Mouse (Mus musculus) splenic B cell, adult 2 months (primary cell): ENCODE results near the gene Eif2ak4.
A peak's percentile ranks its signal among the peaks of the same experiment; 100 is the strongest.

Source experiments
- DNase-seq: peaks from one replicate; pipeline ENCODE4 v3.0.0-alpha.2; 2011; ENCODE audit warnings: low read depth, low spot score
- H3K27me3 ChIP-seq: 2 replicates; pipeline ENCODE4 v1.6.1; 2012; ENCODE audit warnings: mild to moderate bottlenecking, low read length, moderate library complexity, mixed read lengths; ENCODE audit not compliant: control insufficient read depth, poor library complexity, insufficient read depth, severe bottlenecking
- H3K36me3 ChIP-seq: 2 replicates; pipeline ENCODE4 v1.6.1; 2012; ENCODE audit warnings: mild to moderate bottlenecking, low read length, moderate library complexity, mixed read lengths; ENCODE audit not compliant: control insufficient read depth, poor library complexity, insufficient read depth, severe bottlenecking

Gene Eif2ak4

DNA sequence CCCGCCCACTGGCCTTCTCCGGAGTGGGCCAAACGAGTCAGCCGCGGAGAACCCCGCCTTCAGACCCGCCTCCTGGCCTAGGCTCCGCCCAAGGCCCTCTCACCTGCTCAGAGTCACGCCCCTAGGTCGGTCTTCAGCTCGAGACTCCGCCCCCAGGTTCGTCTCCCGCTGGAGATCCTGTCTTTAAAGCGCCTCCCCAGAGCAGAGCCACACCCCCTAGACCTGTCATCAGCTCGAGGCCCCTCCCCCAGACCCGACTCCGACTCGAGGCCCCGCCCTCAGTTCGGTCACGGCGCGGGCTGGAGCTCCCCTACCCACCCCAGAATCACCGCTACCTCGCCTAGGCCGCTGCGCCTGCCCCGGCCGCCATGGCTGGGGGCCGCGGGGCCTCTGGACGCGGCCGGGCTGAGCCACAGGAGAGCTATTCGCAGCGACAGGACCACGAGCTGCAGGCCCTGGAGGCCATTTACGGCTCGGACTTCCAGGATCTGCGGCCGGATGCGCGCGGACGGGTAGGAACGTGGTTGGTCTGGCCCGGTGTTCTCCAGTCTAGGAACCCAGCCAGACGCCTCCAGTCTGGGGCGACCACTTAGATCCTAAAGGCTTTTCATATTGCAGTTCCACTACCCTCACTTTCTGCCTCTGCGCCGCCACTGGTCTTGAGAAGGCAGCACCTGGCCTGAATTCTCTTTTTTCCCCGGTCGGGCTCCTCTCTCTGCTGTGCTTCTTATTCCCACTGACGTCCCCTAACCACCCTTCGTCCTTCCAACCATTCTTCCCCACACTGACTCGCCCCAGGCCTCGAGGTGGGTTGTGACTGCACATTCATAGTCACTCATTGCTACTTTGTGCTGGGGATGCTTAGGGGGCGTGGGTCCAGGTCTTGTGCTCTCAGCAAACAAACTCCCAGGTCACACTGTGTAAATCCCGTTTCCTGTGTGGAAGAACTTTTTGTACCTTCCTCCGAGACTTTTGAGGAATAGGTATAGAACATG, at the start of gene Eif2ak4:
TSS of gene Eif2ak4 (plus strand) at position 278 of the 995 bp plus-strand sequence.
- H3K36me3 ChIP-seq = no peaks in the 10 kb centered on the region
- H3K27me3 ChIP-seq = no peaks in the 10 kb centered on the region
- DNase-seq = peak; percentile 100

DNA sequence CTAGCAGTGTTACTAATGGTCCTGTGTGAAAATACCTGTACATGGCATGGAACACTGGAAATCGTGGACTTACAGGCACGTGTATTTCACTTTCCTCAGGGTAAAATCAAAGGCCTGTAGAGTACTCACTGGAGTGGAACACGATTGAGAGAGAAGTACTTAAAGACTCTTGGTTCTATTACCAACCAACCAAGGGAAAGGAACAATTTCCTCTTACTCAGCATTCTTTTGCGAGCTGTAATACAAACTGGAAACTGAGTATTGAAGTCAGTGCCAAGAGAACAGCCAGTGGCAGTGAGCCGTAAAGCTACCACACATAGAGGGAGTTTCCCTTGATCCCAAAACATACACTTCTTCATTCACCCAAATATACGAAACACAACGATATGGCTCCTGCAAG, 47.1 kb upstream of the Eif2ak4 start:
- H3K36me3 ChIP-seq = no peaks in the 10 kb centered on the region
- H3K27me3 ChIP-seq = no peaks in the 10 kb centered on the region
- DNase-seq = no peak

DNA sequence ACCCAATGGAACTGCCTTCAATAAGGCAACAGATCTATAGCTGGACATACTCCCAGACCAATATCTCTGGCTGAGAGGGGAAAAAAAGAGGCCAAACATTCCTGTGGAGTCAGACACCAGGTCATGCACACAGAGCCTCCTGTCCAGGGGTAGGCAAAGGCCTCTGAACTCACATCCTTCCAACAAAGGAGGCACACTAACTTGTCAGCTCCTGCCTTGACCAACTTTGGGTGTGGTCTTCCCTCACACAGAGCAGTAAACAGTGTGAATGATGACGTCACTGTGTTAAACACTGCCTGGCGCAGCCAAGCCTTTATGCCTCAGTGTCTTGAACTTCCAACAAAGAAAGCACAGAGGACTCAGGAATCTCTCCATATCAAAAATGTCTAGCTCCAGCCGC, 44.5 kb upstream of the Eif2ak4 start:
- DNase-seq = no peak
- Histone ChIP-seq H3K36me3 (no peaks in the 10 kb centered on the region), H3K27me3 (no peaks in the 10 kb centered on the region)

DNA sequence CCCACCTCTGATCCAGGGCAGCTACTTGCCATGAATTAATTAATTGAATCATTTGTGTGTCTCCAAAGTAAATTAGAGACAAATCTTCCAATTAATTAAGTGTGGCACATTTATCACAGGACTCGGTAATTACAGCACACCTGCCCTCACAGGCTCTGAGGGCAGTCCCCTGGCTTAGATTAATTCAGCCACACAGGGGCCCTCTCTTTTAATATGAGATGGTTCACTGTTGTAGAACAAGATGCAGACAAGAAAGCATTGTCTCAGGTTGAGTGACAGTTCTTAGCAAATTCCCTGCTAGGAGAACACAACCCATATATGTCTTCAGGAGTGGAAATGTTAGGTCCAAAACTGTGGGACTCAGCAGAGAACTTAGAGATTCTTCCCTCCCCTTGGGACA, 42.9 kb upstream of the Eif2ak4 start:
- DNase-seq = no peak
- Histone ChIP-seq H3K36me3 (no peaks in the 10 kb centered on the region), H3K27me3 (no peaks in the 10 kb centered on the region)

DNA sequence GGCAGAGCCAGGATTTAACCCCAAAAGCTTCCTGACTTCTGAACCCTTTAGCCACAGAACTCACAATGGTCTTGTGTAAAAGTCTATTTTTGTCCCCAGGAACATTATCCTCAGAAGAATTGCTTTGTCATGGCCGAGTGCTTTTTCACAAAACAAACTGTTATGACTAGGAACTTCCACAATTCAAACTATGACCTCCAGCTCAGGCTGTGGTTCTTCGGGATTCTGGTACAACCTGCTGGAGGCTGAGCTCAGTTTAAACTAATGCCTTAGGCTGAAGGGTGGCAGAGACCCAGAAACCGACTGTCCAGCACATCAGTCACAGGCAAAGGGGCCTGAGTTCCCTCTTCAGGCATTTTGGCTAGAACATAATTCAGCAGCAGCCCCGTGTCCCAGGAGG, 34.9 kb upstream of the Eif2ak4 start:
- DNase-seq = no peak
- no peaks in the 10 kb centered on the region for H3K27me3 ChIP-seq
- H3K36me3 ChIP-seq = no peaks in the 10 kb centered on the region

DNA sequence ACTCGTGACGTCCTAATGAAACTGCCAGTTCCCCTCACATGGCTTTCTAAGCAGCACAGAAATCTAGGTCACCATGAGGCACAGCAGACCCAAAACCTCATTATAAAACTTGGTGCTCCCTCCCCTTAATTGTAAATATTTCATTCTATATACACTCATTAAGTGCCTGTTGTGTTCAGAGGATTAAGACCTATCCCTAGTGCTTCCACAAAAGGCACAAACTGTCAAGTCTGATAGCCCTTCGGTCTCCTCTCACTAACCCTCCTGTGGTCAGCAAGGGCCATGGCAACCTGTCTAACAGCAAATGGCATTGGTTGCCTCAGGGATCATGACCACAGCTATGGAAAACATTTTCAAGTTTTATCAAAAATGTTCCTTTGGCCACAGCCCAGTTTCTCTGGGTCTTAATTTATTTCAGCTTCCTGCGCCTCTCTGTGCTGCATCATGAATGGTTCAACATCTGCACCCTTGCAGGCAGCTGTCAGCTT, 34.5 kb upstream of the Eif2ak4 start:
- no peaks in the 10 kb centered on the region for H3K27me3 ChIP-seq
- no peaks in the 10 kb centered on the region for H3K36me3 ChIP-seq
- no peak for DNase-seq

DNA sequence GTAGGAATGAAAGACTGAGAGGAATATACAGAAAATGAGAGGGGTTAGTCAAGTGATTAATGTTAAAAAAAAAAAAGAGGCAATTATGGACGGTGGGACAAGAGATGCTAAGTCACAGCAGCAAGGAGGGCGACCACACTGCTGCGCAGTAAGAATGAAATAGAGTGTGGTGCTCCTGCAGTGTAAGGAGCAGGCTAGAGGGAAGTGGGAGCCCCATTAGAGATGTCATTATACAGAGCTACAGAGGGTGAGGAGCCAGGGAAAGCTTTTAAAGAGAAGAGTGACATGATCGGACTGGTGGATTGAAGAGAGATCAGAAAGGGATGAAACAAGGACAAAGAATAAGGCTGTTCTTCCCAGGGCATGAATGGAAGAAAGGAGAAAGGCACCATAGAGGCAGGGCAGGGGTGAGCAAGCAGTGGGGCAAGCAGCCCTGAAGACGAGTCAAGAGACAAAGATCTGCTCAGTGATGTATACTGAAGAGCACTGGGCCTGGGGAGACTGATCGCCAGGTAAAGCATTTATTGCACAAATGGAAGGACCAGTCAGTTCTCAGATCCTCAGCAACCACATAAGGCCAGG, 33.2 kb upstream of the Eif2ak4 start:
- no peak for DNase-seq
- Histone ChIP-seq H3K27me3 (no peaks in the 10 kb centered on the region), H3K36me3 (no peaks in the 10 kb centered on the region)

DNA sequence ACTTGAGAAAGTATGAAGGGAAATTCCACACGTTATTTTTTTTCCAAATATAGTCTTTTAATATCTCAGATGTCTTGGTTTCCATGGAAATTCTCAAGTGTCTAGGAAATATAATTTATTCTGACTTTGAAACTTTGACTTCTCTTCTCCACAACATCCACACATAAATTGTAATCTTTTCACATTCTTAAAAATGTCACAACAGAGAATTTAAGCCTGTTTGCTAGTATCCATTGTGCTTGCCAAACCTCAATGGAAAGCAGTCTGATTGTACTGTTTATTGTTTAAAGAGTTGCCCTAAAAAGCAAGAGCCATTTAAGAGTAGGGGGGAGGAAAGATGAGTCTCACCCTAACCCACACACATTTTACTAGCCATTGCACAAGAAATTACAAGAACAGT, 16.6 kb upstream of the Eif2ak4 start:
- Histone ChIP-seq H3K36me3 (no peaks in the 10 kb centered on the region), H3K27me3 (no peaks in the 10 kb centered on the region)
- no peak for DNase-seq

DNA sequence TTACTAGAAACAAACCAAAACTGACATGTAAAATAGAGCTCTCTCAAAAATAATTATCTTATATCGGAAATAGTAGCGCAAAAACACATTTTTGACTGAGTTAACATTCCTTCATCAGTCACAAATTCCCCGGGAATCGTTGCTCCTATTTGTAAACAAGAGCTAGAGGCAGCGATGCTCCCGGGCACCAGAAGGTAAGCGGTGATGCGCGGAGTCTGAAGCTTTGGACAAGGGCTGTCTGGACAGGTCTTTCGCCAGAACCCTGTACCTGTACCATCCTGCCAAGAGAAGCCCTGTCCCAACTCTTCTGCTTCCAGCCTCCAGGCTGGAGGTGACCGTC, 15.9 kb upstream of the Eif2ak4 start:
- no peak for DNase-seq
- H3K27me3 ChIP-seq = no peaks in the 10 kb centered on the region
- H3K36me3 ChIP-seq = no peaks in the 10 kb centered on the region

DNA sequence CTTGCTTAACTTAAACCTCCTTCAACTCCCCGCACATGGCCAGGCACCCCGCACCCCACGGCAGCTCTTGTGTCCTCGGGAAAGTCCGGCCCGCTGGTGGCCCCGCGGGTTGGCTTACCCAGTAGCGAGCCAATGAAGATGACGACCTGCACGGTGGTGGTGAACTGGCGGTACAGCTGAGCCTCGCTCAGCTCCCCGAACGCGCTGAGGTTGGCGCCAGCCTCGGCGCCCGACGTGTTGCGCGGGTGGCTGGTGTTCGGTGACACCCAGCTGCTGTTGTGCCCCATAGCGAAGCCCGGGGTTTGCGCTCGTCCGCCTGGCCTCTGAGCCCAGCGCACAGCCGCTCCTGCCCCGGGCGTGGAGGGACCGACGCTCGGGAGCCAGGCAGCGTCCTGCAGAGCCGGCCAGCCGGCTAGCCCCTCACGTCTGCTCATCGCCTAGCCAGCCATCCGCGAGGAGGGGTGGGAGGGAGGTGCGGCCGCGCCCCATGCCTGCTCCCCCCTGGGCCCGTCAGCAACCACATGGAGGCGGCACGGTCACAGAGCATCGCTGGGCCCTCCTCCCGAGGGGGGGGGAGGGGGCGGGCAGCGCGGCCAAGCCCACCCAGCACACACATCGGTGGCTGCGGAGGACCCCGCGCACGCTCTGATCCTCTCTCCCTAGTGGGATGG, 15.4 kb upstream of the Eif2ak4 start, which contains the start of gene Gpr176:
TSS of gene Gpr176 (minus strand) at position 519 of the 671 bp plus-strand sequence.
- no peaks in the 10 kb centered on the region for H3K27me3 ChIP-seq
- DNase-seq = peak; percentile 67
- no peaks in the 10 kb centered on the region for H3K36me3 ChIP-seq

DNA sequence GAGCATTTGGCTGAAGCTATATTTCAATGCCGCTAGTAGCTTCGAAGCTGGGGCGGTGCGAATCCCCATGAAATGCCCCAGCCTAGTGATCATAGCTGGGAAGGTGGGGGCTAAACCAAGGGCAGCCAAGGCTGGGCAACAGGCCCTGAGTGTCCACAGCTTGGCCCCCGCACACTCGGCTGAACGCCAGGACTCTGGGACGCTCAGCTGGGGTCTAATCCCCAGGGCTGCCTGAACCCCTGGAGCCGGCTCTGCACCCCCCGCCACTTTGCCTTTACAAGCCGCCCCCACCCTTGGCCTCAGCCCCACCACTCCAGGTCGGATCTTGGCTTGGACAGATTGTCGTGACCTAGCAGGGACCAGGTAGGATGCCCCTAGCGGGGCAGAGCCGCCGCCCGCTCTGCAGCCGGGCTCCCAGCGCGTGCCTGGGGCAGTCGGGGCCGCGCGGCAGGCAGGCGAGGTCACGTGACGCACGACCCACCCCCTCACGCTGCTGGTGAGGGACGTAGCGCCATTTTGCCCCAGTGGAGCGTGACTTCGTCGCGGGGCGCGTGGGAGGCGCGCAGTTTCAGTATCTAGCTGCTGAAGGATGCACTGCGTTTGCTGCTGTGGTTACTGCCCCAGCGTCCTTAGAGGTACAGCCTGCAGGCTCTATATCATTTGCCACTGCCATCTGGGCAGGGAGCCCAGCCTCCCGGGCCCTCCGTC, 14.7 kb upstream of the Eif2ak4 start:
- Histone ChIP-seq H3K27me3 (no peaks in the 10 kb centered on the region), H3K36me3 (no peaks in the 10 kb centered on the region)
- peak; percentile 96 for DNase-seq

DNA sequence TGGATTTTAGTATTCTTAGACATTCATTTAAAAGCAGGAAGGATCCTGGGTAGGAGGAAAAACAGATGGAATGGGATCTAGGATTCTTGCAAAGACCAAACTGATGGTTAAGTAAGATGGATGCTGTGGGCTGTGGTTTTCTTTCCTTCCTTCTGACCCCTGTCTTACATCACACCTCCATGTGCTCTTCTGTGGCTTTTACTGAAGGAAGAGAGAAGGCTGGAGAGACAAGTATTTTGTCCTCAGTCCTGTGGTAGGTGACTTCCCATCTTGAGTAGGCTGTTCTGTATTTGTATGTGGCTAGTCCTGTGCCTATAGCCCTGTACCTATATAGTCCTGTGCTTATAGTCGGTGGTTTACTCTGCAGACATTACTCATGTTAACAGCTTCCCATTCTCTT, 12.9 kb upstream of the Eif2ak4 start:
- Histone ChIP-seq H3K36me3 (no peaks in the 10 kb centered on the region), H3K27me3 (no peaks in the 10 kb centered on the region)
- no peak for DNase-seq

DNA sequence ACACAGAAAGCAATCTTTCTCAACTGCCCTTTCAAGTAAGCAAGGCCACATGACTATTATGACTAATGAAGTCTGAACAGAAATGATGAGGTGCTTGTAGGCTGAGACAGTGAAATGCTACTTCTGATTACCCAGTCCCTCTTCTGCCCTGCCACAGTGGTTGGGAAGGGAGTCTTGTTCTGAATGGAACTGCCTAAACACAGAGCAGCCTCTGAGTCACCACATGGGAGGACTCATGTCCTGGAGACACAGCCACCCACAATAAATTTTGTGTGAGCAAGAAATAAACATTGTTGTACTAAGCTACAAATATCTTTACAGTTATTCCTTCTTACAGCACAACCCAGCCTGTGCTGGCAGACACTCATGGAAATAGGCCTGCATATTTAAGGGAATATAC, 12.5 kb upstream of the Eif2ak4 start:
- Histone ChIP-seq H3K36me3 (no peaks in the 10 kb centered on the region), H3K27me3 (no peaks in the 10 kb centered on the region)
- no peak for DNase-seq

DNA sequence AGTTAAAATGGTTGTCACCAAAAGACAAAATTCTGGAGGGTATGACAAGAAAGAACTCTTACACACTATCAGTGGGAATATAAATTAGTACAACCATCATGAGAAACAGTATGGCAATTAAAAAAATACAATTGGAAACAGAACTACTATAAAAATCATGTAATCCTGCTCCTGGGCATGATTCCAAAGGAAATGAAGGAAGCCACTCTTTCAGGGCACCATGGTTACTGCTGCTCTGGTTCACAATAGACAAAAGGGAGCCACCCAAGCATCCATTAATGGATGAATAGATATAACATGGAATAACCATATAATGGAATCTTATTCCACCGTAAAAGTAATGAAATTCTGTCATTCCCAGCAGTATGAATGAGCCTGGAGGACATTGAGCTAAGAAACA, 8.7 kb upstream of the Eif2ak4 start:
- H3K27me3 ChIP-seq = no peaks in the 10 kb centered on the region
- no peak for DNase-seq
- H3K36me3 ChIP-seq = no peaks in the 10 kb centered on the region
